Mouse (Mus musculus): ENCODE data around the gene Olfr1442. TPM values are rescaled to one million over a fixed set of nuclear protein-coding genes. Genes with fewer than 3 reads are reported as not detected.
"Not testable (repeated sequence)": the region's sequence is repeated elsewhere in the genome, so short reads cannot be mapped to it uniquely, and the experiment has no call there.

Olfr1442 gene
- polyA plus RNA-seq, 1 experiment from 2014 or later, result not detected

- not testable (repeated sequence) for H3K27me3 ChIP-seq (replicated peaks; ENCODE audit: control insufficient read depth, insufficient read depth, low read length); H3K36me3 ChIP-seq (ENCODE audit: control insufficient read depth, insufficient read depth, low read length); H3K9ac ChIP-seq (ENCODE audit: low read depth, low read length); H3K27ac ChIP-seq (ENCODE audit: low read length); H3K4me1 ChIP-seq (ENCODE audit: control insufficient read depth, insufficient read depth, low read length); H3K4me3 ChIP-seq (ENCODE audit: low read length); H3K9me3 ChIP-seq (ENCODE audit: control insufficient read depth, low read length); ATAC-seq; H3K4me2 ChIP-seq (ENCODE audit: low read depth, low read length)
- 92% methylated on average over 7 of the region's 7 CpGs for WGBS
Observed at GRCm38 (mm10) chr19:12721596-12721995, 51.4 kb downstream of the Olfr1442 start.

- no peak for ATAC-seq
- Histone ChIP-seq H3K9me3 (ENCODE audit: control insufficient read depth, low read length) (no peaks in the 10 kb centered on the region), H3K9ac (ENCODE audit: low read depth, low read length) (no peak overlapping the region), H3K4me1 (ENCODE audit: control insufficient read depth, insufficient read depth, low read length) (no peaks in the 10 kb centered on the region), H3K4me2 (ENCODE audit: low read depth, low read length) (no peak overlapping the region), H3K36me3 (ENCODE audit: control insufficient read depth, insufficient read depth, low read length) (no peaks in the 10 kb centered on the region), H3K27ac (ENCODE audit: low read length) (no peak overlapping the region), H3K4me3 (ENCODE audit: low read length) (no peak overlapping the region), H3K27me3 (replicated peaks; ENCODE audit: control insufficient read depth, insufficient read depth, low read length) (no peaks in the 10 kb centered on the region)
- WGBS, result 58% methylated on average over 2 of the region's 3 CpGs
Observed at GRCm38 (mm10) chr19:12722308-12722707, 52.1 kb downstream of the Olfr1442 start.

DNA sequence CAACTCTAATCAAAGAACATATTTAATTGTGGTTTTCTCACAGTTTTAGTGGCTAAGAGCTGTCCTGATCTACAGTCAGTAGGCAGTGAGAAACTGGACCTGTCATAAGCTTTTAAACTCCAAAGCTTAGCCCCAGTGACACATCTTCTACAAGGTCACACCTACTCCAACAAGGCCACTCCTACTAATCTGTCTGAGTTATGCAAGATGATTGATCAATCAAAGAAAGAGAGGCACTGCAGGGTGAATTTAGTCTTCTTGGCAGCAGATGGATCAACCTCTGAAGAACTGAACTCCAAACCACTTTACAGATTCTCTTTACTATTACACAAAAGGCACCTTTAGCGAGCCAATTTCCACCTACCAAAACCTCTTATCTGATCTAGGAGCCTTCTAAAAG lies 55.6 kb downstream of the Olfr1442 start:
- no peak overlapping the region for H3K9ac ChIP-seq (ENCODE audit: low read depth, low read length)

More for the DNA sequence above, 55.6 kb downstream of the Olfr1442 start:
- Histone ChIP-seq H3K4me2 (ENCODE audit: low read depth, low read length) (no peak overlapping the region), H3K9me3 (ENCODE audit: control insufficient read depth, low read length) (no peaks in the 10 kb centered on the region), H3K27me3 (replicated peaks; ENCODE audit: control insufficient read depth, insufficient read depth, low read length) (no peaks in the 10 kb centered on the region), H3K4me3 (ENCODE audit: low read length) (no peak overlapping the region), H3K36me3 (ENCODE audit: control insufficient read depth, insufficient read depth, low read length) (no peaks in the 10 kb centered on the region), H3K27ac (ENCODE audit: low read length) (no peak overlapping the region), H3K4me1 (ENCODE audit: control insufficient read depth, insufficient read depth, low read length) (no peaks in the 10 kb centered on the region)
- 84% methylated on average over 1 of the region's 1 CpGs for WGBS
- ATAC-seq, result no peak

Other genes with a start within 250 kb of the Olfr1442 start
- not detected in 2 replicates for gene Pfpl, start 242.5 kb upstream of the Olfr1442 start, polyA plus RNA-seq (2015; fragmentation: Nextera tagmentation; extraction: Ambion mirVana)
- 0.97 and 1.0 TPM in 2 replicates for gene Mpeg1, start 209.7 kb upstream of the Olfr1442 start, polyA plus RNA-seq (2015; fragmentation: Nextera tagmentation; extraction: Ambion mirVana)
- 9.9 and 11.1 TPM in 2 replicates for gene Dtx4, start 169.0 kb upstream of the Olfr1442 start, polyA plus RNA-seq (2015; fragmentation: Nextera tagmentation; extraction: Ambion mirVana)
- 16.2 and 16.3 TPM in 2 replicates for gene Fam111a, start 124.7 kb upstream of the Olfr1442 start, polyA plus RNA-seq (2015; fragmentation: Nextera tagmentation; extraction: Ambion mirVana)
- 0.10 and 0.17 TPM in 2 replicates for gene Gm4952, start 70.5 kb upstream of the Olfr1442 start, polyA plus RNA-seq (2015; fragmentation: Nextera tagmentation; extraction: Ambion mirVana)
- gene Glyat, start 37.1 kb upstream of the Olfr1442 start, polyA plus RNA-seq (2015; fragmentation: Nextera tagmentation; extraction: Ambion mirVana), result 0.62 and 0.64 TPM in 2 replicates
- not detected in 2 replicates for gene Olfr1443, start 7.7 kb downstream of the Olfr1442 start, polyA plus RNA-seq (2015; fragmentation: Nextera tagmentation; extraction: Ambion mirVana)
- gene Keg1, start 25.3 kb downstream of the Olfr1442 start, polyA plus RNA-seq (2015; fragmentation: Nextera tagmentation; extraction: Ambion mirVana), result 3.4 and 3.7 TPM in 2 replicates
- gene Cntf, start 95.2 kb downstream of the Olfr1442 start, polyA plus RNA-seq (2015; fragmentation: Nextera tagmentation; extraction: Ambion mirVana), result 0.88 and 1.0 TPM in 2 replicates
- 8.7 and 9.5 TPM in 2 replicates for gene Zfp91, start 125.7 kb downstream of the Olfr1442 start, polyA plus RNA-seq (2015; fragmentation: Nextera tagmentation; extraction: Ambion mirVana)
- 2.9 and 3.2 TPM in 2 replicates for gene Lpxn, start 125.8 kb downstream of the Olfr1442 start, polyA plus RNA-seq (2015; fragmentation: Nextera tagmentation; extraction: Ambion mirVana)
- gene Gm5244, start 176.2 kb downstream of the Olfr1442 start, polyA plus RNA-seq (2015; fragmentation: Nextera tagmentation; extraction: Ambion mirVana), result not detected in 2 replicates
- not detected in 2 replicates for gene Olfr1444, start 186.8 kb downstream of the Olfr1442 start, polyA plus RNA-seq (2015; fragmentation: Nextera tagmentation; extraction: Ambion mirVana)
- not detected in 2 replicates for gene Olfr1445, start 213.4 kb downstream of the Olfr1442 start, polyA plus RNA-seq (2015; fragmentation: Nextera tagmentation; extraction: Ambion mirVana)
- not detected in 2 replicates for gene Olfr1446, start 223.1 kb downstream of the Olfr1442 start, polyA plus RNA-seq (2015; fragmentation: Nextera tagmentation; extraction: Ambion mirVana)
- gene Olfr1447, start 233.3 kb downstream of the Olfr1442 start, polyA plus RNA-seq (2015; fragmentation: Nextera tagmentation; extraction: Ambion mirVana), result not detected in 2 replicates

Data from intestine, embryonic 16.5 days (tissue).